Mouse (Mus musculus) left cerebral cortex, adult 9 months (tissue): ENCODE results near the gene Galnt17.

ENCODE experiments used
- DNase-seq, 2 experiments: peaks; one replicate each; pipeline ENCODE4 v3.0.0; 2022; ENCODE audit warnings: low spot score in 2 of 2

Gene Galnt17

GRCm38 (mm10) chr5:130927794-130928149 is 380.5 kb downstream of the Galnt17 start:
- DNase-seq, result no peak

DNA sequence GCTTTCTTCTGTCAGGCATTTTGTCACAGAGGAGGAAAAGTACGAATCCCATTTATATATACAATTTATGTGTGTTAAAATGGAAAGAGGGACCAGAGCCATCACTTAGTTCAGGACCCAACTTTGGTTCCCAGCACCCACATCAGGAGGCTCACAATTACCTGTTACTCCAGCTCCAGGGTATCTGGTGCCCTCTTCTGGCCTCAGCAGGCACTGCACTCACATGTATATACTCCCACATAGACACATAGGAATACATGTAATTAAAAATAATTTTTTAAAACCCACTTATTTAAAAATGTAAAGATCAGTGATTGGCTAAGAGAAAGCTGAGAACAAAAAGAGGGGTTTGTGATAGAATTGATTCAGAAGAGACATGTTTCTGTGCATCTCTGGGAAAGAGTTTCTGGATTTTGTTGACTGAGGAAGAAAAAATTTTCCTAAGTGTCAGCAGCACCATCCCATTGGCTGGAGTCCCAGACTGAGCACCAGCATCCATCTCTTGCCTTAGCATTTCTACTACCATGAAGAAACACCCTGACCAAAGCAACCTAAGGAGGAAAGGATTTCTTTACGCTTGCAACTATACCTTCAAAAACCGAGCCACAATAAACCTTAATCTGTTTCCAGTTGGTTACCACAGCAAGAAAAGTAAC is 381.0 kb downstream of the Galnt17 start:
- no peak for DNase-seq

DNA sequence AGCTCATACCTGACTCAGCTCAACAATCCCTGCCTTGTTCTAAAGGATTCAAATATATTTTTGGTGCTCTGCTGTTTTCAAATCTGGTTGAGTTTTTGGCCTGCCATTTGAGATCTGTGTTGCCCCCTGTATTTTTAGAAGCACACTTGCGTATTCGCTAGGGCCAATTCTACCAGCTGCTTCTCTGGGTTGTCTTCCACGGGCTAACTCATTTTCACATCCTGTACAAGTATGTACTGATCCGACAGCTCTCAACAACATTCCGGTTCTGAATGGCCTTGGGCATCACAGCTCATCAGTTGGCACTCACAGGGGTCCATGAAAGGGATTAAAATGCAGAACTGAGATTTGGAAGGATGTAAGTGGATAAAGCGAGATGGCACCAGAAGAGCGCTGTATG is 382.6 kb downstream of the Galnt17 start:
- DNase-seq, result no peak

GRCm38 (mm10) chr5:130924245-130924827 is 384.0 kb downstream of the Galnt17 start:
- DNase-seq, result no peak

DNA sequence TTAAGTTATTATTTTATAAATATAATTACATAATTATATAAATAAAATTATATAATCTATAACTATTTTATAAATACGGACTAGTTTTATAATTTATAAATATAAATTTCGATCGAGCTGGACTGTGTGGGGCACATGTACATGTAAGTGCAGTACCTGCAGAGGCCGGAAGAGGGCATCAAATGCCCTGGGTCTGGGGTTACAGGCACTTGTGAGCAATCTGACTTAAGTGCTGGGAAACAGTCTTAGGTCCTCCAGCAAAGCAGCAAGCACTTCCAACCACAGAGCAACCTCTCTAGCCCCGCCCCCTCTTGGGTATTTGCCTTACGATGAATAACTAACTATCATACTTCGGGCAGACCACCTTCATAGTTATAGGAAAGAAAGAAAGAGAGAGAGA is 388.3 kb downstream of the Galnt17 start:
- no peak for DNase-seq

- no peak for DNase-seq
Observed at GRCm38 (mm10) chr5:130914606-130915005, 393.7 kb downstream of the Galnt17 start.

- peak in 1 of 2 experiments; percentile 18 for DNase-seq
Observed at GRCm38 (mm10) chr5:130911551-130911950, 396.7 kb downstream of the Galnt17 start.

DNA sequence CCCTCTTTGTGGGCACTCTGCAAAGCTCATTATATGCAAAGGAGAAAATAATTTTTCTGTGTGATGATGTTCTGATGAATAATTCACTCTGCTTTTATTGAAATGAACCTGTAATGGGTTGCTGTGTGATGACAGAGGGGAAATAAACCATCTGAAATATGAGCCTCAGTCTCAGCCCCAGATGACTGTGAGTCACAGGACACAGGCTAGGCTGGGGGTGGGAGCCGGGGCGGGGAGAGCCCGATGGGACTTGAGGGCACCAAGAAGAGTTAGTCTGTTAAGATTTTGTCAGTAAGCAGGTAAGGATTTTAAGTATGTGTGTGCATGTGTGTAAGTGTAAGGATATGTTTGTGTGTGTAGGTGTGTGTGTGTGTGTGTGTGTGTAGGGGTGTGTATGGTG is 406.6 kb downstream of the Galnt17 start:
- no peak for DNase-seq

- DNase-seq, result no peak
Observed at GRCm38 (mm10) chr5:130895991-130896390, 412.3 kb downstream of the Galnt17 start.

DNA sequence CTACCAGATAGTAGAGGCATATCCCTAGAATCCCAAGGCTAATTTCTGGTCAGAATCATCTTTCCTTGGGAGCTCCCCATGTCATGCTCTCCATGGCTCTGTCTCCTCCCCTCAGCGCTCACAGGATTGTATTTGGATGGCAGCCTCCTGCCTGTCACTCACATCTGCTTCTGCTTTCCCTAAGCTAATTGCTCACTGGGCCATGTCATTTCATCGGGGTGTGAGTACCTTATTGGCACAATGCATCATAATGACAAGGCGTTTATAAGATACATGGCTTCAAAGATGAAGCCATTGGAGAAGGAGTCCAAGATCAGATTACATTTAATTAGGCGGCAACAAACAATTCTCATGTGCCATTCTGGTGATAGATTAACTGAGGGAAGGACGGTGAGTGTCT is 416.6 kb downstream of the Galnt17 start:
- no peak for DNase-seq

DNA sequence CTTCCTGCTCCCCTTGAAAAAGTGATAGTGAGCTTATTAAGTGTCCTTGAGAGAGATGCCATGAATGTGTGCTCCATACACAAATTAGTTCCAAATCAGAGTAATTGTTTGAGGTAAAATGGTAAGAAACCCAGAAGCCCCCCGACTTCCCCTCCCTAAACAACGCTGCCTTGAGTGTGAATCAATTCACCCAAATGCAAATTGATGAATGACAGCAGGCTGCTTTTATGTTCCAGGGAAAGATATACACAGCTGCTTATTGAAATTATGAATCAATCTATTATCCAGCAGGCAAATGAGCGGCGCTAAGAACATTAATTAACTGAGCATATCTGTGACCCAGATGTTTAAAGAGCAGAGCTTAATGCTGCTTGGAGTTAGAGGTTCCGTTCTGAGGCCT is 428.0 kb downstream of the Galnt17 start:
- DNase-seq, result no peak

DNA sequence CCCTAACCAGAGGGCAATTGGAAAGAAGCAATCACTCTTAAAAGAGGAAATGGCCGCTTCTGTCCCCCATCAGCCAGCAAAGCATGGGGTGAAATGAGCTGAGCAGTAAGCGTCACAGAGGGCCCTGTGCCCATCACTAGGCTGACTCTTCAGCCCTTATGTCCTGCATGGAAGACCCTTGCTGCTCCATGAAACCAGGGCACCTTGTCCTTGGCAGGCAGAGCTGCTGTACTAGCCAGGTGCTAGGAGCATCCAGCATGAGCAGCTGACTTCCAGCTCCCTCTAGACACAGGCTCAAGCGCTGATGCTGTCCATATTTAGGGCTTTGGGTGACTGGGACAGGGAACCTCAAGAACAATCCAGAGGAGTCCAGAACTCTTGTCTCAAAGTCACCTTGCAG is 432.9 kb downstream of the Galnt17 start:
- no peak for DNase-seq

GRCm38 (mm10) chr5:130871086-130871485 is 437.2 kb downstream of the Galnt17 start:
- no peak for DNase-seq

- no peak for DNase-seq
Observed at GRCm38 (mm10) chr5:130869869-130870268, 438.4 kb downstream of the Galnt17 start.

- DNase-seq, result peak in 1 of 2 experiments; percentile 73
Observed at GRCm38 (mm10) chr5:130862302-130862701, 446.0 kb downstream of the Galnt17 start.

DNA sequence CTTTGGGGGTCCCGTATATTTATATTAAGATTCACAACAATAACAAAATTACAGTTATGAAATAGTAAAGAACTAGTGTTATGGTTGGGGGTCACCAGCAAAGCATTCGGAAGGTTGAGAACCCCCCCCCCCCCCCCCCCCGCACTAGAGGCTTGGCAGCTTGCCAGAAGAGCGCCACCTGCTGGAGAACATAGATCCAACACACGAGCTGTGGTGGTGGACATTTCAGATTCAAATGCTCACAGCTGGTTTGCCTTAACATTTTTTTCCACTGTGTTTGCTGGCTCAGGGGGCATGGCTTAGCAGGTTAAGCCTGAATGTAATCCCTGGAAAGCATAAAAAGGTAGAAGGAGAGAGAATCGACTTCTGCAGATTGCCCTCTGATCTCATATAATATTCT is 448.6 kb downstream of the Galnt17 start:
- no peak for DNase-seq

DNA sequence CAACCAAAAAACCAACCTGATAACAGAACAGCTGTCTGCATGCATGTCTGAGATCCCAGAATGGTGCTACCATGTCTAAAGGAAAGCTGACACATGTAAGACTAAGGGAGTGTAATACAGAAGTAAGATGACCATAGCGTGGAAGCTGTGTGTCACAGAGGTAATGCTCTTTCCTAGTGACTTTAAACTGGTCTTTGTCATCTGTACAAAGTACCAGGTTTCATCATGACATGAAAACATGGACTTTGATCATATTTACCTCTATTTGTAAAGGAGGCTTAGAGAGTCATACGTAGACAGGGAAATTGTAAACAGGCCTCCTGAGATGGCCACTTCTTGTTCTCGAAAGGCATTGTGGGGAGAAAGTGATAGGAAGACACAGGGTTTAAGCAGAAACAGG is 449.6 kb downstream of the Galnt17 start:
- DNase-seq, result no peak

- peak in 1 of 2 experiments; percentile 48 for DNase-seq
Observed at GRCm38 (mm10) chr5:130858148-130858547, 450.1 kb downstream of the Galnt17 start.

- DNase-seq, result peak; percentile 58 to 78
Observed at GRCm38 (mm10) chr5:130854430-130854829, 453.9 kb downstream of the Galnt17 start.

DNA sequence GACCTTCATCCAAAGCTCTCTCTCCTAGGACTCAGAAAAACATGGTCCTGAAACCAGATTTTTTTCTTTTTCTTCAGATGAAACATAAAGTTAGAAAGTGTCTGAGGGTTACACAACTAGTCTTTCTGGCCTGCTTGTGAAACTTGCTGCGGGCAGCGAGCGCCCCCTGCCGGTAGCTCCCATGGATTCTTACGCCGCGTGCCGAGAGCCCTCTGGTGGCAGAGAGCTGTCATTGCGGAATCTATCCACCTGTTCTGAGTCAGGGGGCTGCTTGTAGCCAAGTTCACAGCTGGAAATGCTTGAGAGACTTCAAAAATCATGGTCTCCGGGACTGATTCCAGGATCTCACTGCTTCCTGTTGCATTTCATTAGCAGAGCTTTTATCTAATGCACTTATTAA is 454.9 kb downstream of the Galnt17 start:
- peak; percentile 49 to 90 for DNase-seq

DNA sequence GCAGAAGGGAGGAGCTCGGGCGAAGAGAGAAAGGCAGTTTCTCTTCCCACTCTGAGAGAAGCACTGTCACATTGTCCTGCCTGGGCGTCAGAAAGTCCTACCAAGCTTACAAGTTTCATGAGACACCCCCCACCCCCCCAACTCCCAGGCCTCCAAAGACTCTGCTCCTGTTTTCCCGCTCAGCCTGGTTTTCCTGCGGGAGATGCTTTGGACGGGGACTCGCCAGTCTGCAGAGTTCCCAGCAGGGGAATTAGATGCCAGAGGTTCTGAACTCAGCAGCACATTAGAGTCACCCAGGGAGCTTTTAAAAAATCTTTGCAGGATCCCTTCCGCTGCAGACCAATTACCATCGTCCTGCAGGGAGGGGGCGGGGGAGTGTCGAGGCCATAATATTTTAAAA is 456.1 kb downstream of the Galnt17 start:
- DNase-seq, result no peak

DNA sequence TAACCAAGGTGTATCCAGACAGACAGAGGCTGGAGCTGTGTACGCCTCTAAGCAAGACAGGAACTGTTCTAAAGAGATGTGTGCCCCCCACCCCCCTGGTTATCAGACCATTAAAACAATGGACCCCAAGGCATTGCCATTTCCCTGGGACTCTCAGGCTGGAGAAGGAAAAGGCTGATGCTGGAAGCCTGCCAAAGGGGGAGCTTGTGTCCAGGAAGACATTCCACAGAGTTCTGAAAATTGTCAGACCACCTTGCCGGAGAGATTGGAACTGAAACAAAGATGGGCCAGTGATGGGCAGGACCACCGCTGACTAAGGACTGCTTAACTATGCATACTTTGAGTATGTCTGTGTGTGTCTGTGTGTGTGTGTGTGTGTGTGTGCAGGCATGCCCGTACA is 458.7 kb downstream of the Galnt17 start:
- DNase-seq, result no peak

- no peak for DNase-seq
Observed at GRCm38 (mm10) chr5:130848562-130848961, 459.7 kb downstream of the Galnt17 start.

DNA sequence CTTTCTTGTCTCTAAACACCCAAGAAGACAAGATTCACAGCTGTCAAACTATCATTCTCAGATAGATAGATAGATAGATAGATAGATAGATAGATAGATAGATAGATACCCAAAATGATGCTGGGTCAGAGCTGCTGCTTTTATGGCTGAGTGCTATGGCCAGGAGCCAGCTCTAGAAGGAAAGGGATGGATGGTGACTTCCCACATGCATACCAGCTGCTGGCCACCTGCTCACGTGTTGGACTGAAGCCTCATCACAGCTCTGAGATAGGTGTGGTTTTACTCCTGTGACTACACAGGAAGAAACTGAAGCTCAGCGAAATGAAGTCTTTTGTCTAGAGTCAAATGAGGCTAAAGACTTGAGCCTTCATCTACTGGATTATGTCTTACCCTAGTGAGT is 482.5 kb downstream of the Galnt17 start:
- DNase-seq, result no peak
